In the genomic region with DNA sequence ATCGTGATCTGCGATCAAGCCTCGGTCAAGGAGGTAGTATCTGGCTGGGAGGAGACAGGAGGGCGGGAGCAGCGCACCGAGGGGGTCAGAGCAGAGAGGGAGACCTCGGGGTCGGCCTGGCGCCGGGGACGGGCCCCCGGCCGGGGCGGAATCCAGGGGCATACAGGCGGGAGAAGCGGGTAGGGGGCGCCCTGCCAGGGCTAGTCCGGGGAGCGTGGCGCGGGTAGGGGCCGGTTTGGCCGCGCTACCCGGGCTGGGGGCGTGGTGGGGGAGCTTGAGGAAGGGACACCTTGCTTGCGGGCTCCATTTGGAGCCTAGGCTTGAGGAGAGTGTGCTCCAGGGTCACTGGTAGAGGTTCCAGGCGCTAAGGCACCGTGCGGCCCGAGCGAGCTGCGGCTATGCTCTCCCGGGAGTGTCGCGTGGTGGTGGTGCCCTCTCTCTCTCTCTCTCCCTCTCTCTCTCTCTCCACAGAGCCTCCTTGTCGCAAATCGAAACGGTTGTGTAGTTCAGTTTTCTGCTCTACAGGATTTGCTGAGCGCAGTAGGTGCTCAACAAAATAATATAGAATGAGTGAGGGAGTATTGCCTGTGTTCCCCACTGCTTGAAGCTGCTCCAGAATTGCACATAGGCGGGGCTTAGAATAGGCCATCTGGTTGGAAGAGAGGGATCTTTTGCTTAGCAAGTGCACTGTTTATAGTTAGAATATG, we compare ENCODE assay signal across 8 mouse cellular contexts. TPM values are rescaled to one million over a fixed set of nuclear protein-coding genes. Genes with fewer than 3 reads are reported as not detected.
DNase-seq lines count a peak whose midpoint lies in the region; ATAC-seq and TF ChIP-seq lines count a peak whose summit lies in the region.

No protein-coding gene starts in this region.

- ATAC-seq in limb, embryonic 15.5 days (ENCODE audit: insufficient number of reproducible peaks, low FRiP score, low TSS enrichment, low read depth), result peak; percentile 30; the same call in 1 of the 2 replicates

- intact Hi-C loops in heart, postnatal 10 days (cut with DNase I), result no loop called here

- peaks cover 45% of the 10 kb centered on the region for H3K4me1 ChIP-seq in embryonic facial prominence, embryonic 10.5 days
- peaks cover 31% of the 10 kb centered on the region for H3K4me1 ChIP-seq in limb, embryonic 15.5 days

- H3K4me2 ChIP-seq in limb, embryonic 15.5 days, result peak overlapping the region; percentile 79
- peak overlapping the region; percentile 76 for H3K4me2 ChIP-seq in myocyte (ENCODE audit: low read depth)

- peak overlapping the region; percentile 99 for H3K27ac ChIP-seq in embryonic facial prominence, embryonic 10.5 days (replicated peaks)
- H3K27ac ChIP-seq in limb, embryonic 15.5 days, result peak overlapping the region; percentile 97

- H3K79me2 ChIP-seq in myocyte (ENCODE audit: control insufficient read depth, insufficient read depth), result peaks cover 42% of the 10 kb centered on the region

- peak overlapping the region; percentile 67 for H3ac ChIP-seq in myocyte (ENCODE audit: control insufficient read depth, insufficient read length)

- WGBS in embryonic facial prominence, embryonic 10.5 days, result 1% methylated on average over 41 of the region's 41 CpGs
- under 1% methylated on average over 40 of the region's 41 CpGs for WGBS in limb, embryonic 15.5 days

- H3K4me3 ChIP-seq in embryonic facial prominence, embryonic 10.5 days, result peak overlapping the region; percentile 94
- peak overlapping the region; percentile 63 for H3K4me3 ChIP-seq in limb, embryonic 15.5 days
- H3K4me3 ChIP-seq in myocyte, result peak overlapping the region; percentile 85

- peak; percentile 88 for DNase-seq in cerebellum, adult 11-12 months
- DNase-seq in cerebellum, adult 9-10 months, result no peak
- DNase-seq in ES-CJ7 (ENCODE audit: low read depth, low spot score), result peak; percentile 58
- no peak for DNase-seq in embryonic facial prominence, embryonic 10.5 days (ENCODE audit: low spot score)
- DNase-seq in heart, postnatal 10 days, result peak; percentile 62 to 63
- peak; percentile 84 for DNase-seq in thymus, postnatal 14 days

- TF ChIP-seq POLR2A in myocyte (IDR thresholded peaks at IDR 0.05; ENCODE audit: insufficient read length, low read depth), result no peak

- peak overlapping the region; percentile 55 for H3K9ac ChIP-seq in limb, embryonic 15.5 days

- H3K36me3 ChIP-seq in embryonic facial prominence, embryonic 10.5 days (replicated peaks), result peaks cover 47% of the 10 kb centered on the region
- H3K36me3 ChIP-seq in limb, embryonic 15.5 days, result peaks cover 36% of the 10 kb centered on the region
- peaks cover 17% of the 10 kb centered on the region for H3K36me3 ChIP-seq in myocyte (ENCODE audit: control insufficient read depth, insufficient read depth)

- H3K9me3 ChIP-seq in embryonic facial prominence, embryonic 10.5 days, result no peaks in the 10 kb centered on the region
- no peaks in the 10 kb centered on the region for H3K9me3 ChIP-seq in limb, embryonic 15.5 days

- H3K27me3 ChIP-seq in embryonic facial prominence, embryonic 10.5 days (replicated peaks; ENCODE audit: low read depth, poor library complexity, severe bottlenecking), result no peaks in the 10 kb centered on the region
- H3K27me3 ChIP-seq in limb, embryonic 15.5 days, result no peaks in the 10 kb centered on the region
- no peaks in the 10 kb centered on the region for H3K27me3 ChIP-seq in myocyte (ENCODE audit: control insufficient read depth, insufficient read depth, insufficient read length)

TF ChIP-seq in myocyte, 11 proteins besides CTCF, POLR2A, EP300 and RAD21:
- peak in 1 of 3 experiments; percentile 10 for TF ChIP-seq MYOG (IDR thresholded peaks at IDR 0.05; ENCODE audit: control insufficient read depth in 1 of 3, insufficient read depth in 1 of 3, insufficient read length in 2 of 3, low read depth in 2 of 3)
- no peak for TF ChIP-seq USF1 (IDR thresholded peaks at IDR 0.05; ENCODE audit: low read depth)

RNA-seq across cellular contexts. Expression of a gene that starts 0.5 kb away (rescaled TPM):
- polyA plus RNA-seq in embryonic facial prominence, embryonic 10.5 days (2016; fragmentation: Nextera tagmentation; extraction: Ambion mirVana), result 68.6 and 77.9 TPM in 2 replicates
- 10 to 100 TPM; 56.5 to 57.2 TPM for total RNA-seq in heart, postnatal 10 days (2021)
- 39.6 and 44.1 TPM in 2 replicates for polyA plus RNA-seq in limb, embryonic 15.5 days (2015; fragmentation: Nextera tagmentation; extraction: Ambion mirVana)
- polyA plus RNA-seq in myocyte (2012; fragmentation: generic; extraction: Trizol), result 44.9 TPM

RNA-seq across cellular contexts. Expression of a gene that starts 1.2 kb away (rescaled TPM):
- polyA plus RNA-seq in embryonic facial prominence, embryonic 10.5 days (2016; fragmentation: Nextera tagmentation; extraction: Ambion mirVana), result 158 and 161 TPM in 2 replicates
- 10 to 100 TPM; 87.3 to 94.0 TPM for total RNA-seq in heart, postnatal 10 days (2021)
- polyA plus RNA-seq in limb, embryonic 15.5 days (2015; fragmentation: Nextera tagmentation; extraction: Ambion mirVana), result 194 and 207 TPM in 2 replicates
- 165 TPM for polyA plus RNA-seq in myocyte (2012; fragmentation: generic; extraction: Trizol)

RNA-seq across cellular contexts. Expression of a gene that starts 5.9 kb away (rescaled TPM):
- 4.9 and 5.8 TPM in 2 replicates for polyA plus RNA-seq in embryonic facial prominence, embryonic 10.5 days (2016; fragmentation: Nextera tagmentation; extraction: Ambion mirVana)
- not detected for total RNA-seq in heart, postnatal 10 days (2021)
- 144 and 148 TPM in 2 replicates for polyA plus RNA-seq in limb, embryonic 15.5 days (2015; fragmentation: Nextera tagmentation; extraction: Ambion mirVana)
- polyA plus RNA-seq in myocyte (2012; fragmentation: generic; extraction: Trizol), result 0.13 TPM

RNA-seq across cellular contexts. Expression of a gene that starts 21.6 kb away (rescaled TPM):
- polyA plus RNA-seq in embryonic facial prominence, embryonic 10.5 days (2016; fragmentation: Nextera tagmentation; extraction: Ambion mirVana), result 229 and 231 TPM in 2 replicates
- total RNA-seq in heart, postnatal 10 days (2021), result 100 to 1,000 TPM; 127 to 130 TPM
- polyA plus RNA-seq in limb, embryonic 15.5 days (2015; fragmentation: Nextera tagmentation; extraction: Ambion mirVana), result 347 and 365 TPM in 2 replicates
- polyA plus RNA-seq in myocyte (2012; fragmentation: generic; extraction: Trizol), result 294 TPM

RNA-seq across cellular contexts. Expression of a gene that starts 21.8 kb away (rescaled TPM):
- 33.6 and 37.4 TPM in 2 replicates for polyA plus RNA-seq in embryonic facial prominence, embryonic 10.5 days (2016; fragmentation: Nextera tagmentation; extraction: Ambion mirVana)
- 1 to 10 TPM; 3.4 to 6.3 TPM for total RNA-seq in heart, postnatal 10 days (2021)
- 17.6 and 21.0 TPM in 2 replicates for polyA plus RNA-seq in limb, embryonic 15.5 days (2015; fragmentation: Nextera tagmentation; extraction: Ambion mirVana)
- 8.1 TPM for polyA plus RNA-seq in myocyte (2012; fragmentation: generic; extraction: Trizol)

Comparison
In these comparisons a context has a peak if more than half of its experiments do, and no peak if none do; other contexts are left out.
1. DNase-seq: peak in cerebellum, adult 11-12 months (single experiment), ES-CJ7 (single experiment), heart, postnatal 10 days (2 of 2) and thymus, postnatal 14 days (single experiment); none in cerebellum, adult 9-10 months (single experiment) and embryonic facial prominence, embryonic 10.5 days (single experiment).
2. RNA of a gene that starts 5.9 kb away (polyA plus RNA-seq): 144 to 148 TPM in limb, embryonic 15.5 days; 4.9 to 5.8 TPM in embryonic facial prominence, embryonic 10.5 days and 0.13 TPM in myocyte (single experiment); every median in the first group is over 10 times any median in the second.
3. Peak in every context shown above with its lines, with median percentiles within 50 percentile points of each other: H3K4me3 ChIP-seq.